Mouse (Mus musculus) heart, postnatal 0 days (tissue): ENCODE data around the gene Hoxc8. TPM values are rescaled to one million over a fixed set of nuclear protein-coding genes. Genes with fewer than 3 reads are reported as not detected.

ENCODE experiments used
- ATAC-seq: fragments of 200-750 bp; cut with Nextera tagmentation; 2 replicates; pipeline ENCODE4 v1.8.0; 2017; ENCODE audit warnings: low read depth, moderate number of reproducible peaks, moderate library complexity; ENCODE audit not compliant: insufficient read depth
- DNase-seq: peaks from one replicate; pipeline ENCODE4 v3.0.0-alpha.2; 2016; ENCODE audit warnings: low spot score
- H3K27ac ChIP-seq: fragments of 300-500 bp; sonication (generic); 2 replicates; pipeline ENCODE4 v1.5.1; 2014; ENCODE audit warnings: low read depth, mild to moderate bottlenecking
- H3K27me3 ChIP-seq: fragments of 300-500 bp; sonication (generic); 2 replicates; pipeline ENCODE4 v1.6.1; 2014; ENCODE audit warnings: low read length, mixed read lengths; ENCODE audit not compliant: control insufficient read depth, insufficient read depth
- H3K36me3 ChIP-seq: fragments of 300-500 bp; sonication (generic); replicated peaks from 2 replicates; pipeline ENCODE4 v1.6.1; 2014; ENCODE audit warnings: low read length, mixed read lengths; ENCODE audit not compliant: control insufficient read depth, insufficient read depth
- H3K4me1 ChIP-seq: fragments of 300-500 bp; sonication (generic); 2 replicates; pipeline ENCODE4 v1.6.1; 2014; ENCODE audit warnings: antibody characterized with exemption; ENCODE audit not compliant: control insufficient read depth, insufficient read depth
- H3K4me2 ChIP-seq: fragments of 300-500 bp; sonication (generic); 2 replicates; pipeline ENCODE4 v1.6.1; 2014; ENCODE audit warnings: low read depth, mild to moderate bottlenecking, low read length, moderate library complexity
- H3K4me3 ChIP-seq: fragments of 300-500 bp; sonication (generic); 2 replicates; pipeline ENCODE4 v1.5.1; 2014; ENCODE audit warnings: low read depth, low read length
- H3K9ac ChIP-seq: fragments of 300-500 bp; sonication (generic); replicated peaks from 2 replicates; pipeline ENCODE4 v1.6.1; 2014; ENCODE audit warnings: low read depth, low read length, mixed read lengths
- H3K9me3 ChIP-seq: fragments of 300-500 bp; sonication (generic); replicated peaks from 2 replicates; pipeline ENCODE4 v1.6.1; 2016; ENCODE audit warnings: low read length; ENCODE audit not compliant: control insufficient read depth
- CTCF ChIP-seq: IDR thresholded peaks from 2 replicates; pipeline ENCODE4 v1.5.1; 2016; ENCODE audit warnings: antibody characterized with exemption, control low read depth, low read depth
- EP300 ChIP-seq: IDR thresholded peaks from 2 replicates; pipeline ENCODE4 v1.6.1; 2016; ENCODE audit warnings: antibody characterized with exemption, low read depth
- WGBS: fragments of 180-500 bp; shearing (Covaris S2); extraction: QIAGEN DNeasy Blood & Tissue Kit; methylation state at CpG from one replicate; pipeline ENCODE4 v1.1.7; 2014; 5-methylcytosine and 5-hydroxymethylcytosine counted together
- polyA plus RNA-seq: library from polyadenylated mRNA; unstranded; fragments of >200 nt; fragmentation: Nextera tagmentation; extraction: Ambion mirVana; gene quantifications from 2 replicates; pipeline ENCODE4 v1.2.1, GENCODE M21; 2015
- total RNA-seq: library from RNA; depleted of rRNA; stranded (reverse); fragments of >200 nt; gene quantifications from 2 replicates; pipeline ENCODE4 v1.2.3, GENCODE M21; 2014; ENCODE audit warnings: low replicate concordance

The Hoxc8 gene
- total and polyA plus RNA-seq, 2 experiments from 2014 or later = not detected

GRCm38 (mm10) chr15:102955833-102956640 lies 34.4 kb upstream of the Hoxc8 start:
- no peak overlapping the region for H3K27ac ChIP-seq
- no peak for DNase-seq
- H3K4me1 ChIP-seq = no peaks in the 10 kb centered on the region
- no peak overlapping the region for H3K4me2 ChIP-seq
- H3K27me3 ChIP-seq = peaks cover 98% of the 10 kb centered on the region
- no peak overlapping the region; the same call in 1 of the 2 replicates for H3K4me3 ChIP-seq
- WGBS = under 1% methylated on average over 33 of the region's 40 CpGs
- ATAC-seq = no peak
- H3K36me3 ChIP-seq = no peaks in the 10 kb centered on the region
- H3K9ac ChIP-seq = no peak overlapping the region
- TF ChIP-seq EP300 = no peak
- H3K9me3 ChIP-seq = no peaks in the 10 kb centered on the region

- Histone ChIP-seq H3K9me3 (no peaks in the 10 kb centered on the region), H3K4me3 (no peak overlapping the region), H3K9ac (no peak overlapping the region), H3K4me2 (no peak overlapping the region), H3K27ac (no peak overlapping the region), H3K27me3 (peaks cover 98% of the 10 kb centered on the region), H3K36me3 (no peaks in the 10 kb centered on the region), H3K4me1 (no peaks in the 10 kb centered on the region)
- DNase-seq (no peak), ATAC-seq (no peak)
- WGBS = under 1% methylated on average over 12 of the region's 12 CpGs
- TF ChIP-seq CTCF = no peak
- no peak for TF ChIP-seq EP300
Observed at GRCm38 (mm10) chr15:102956906-102957305, 33.5 kb upstream of the Hoxc8 start.

- peaks cover 97% of the 10 kb centered on the region for H3K27me3 ChIP-seq
- no peak overlapping the region for H3K4me2 ChIP-seq
- no peaks in the 10 kb centered on the region for H3K9me3 ChIP-seq
- 1% methylated on average over 13 of the region's 13 CpGs for WGBS
- ATAC-seq (no peak), DNase-seq (no peak)
- no peak overlapping the region for H3K4me3 ChIP-seq
- TF ChIP-seq EP300 (no peak), CTCF (no peak)
- H3K9ac ChIP-seq = no peak overlapping the region
- H3K27ac ChIP-seq = no peak overlapping the region
- H3K36me3 ChIP-seq = no peaks in the 10 kb centered on the region
- no peaks in the 10 kb centered on the region for H3K4me1 ChIP-seq
Observed at GRCm38 (mm10) chr15:102959663-102960191, 30.7 kb upstream of the Hoxc8 start.

GRCm38 (mm10) chr15:102961728-102962127 lies 28.7 kb upstream of the Hoxc8 start:
- H3K27ac ChIP-seq = no peak overlapping the region
- no peaks in the 10 kb centered on the region for H3K9me3 ChIP-seq
- H3K4me1 ChIP-seq = no peaks in the 10 kb centered on the region
- WGBS = 3% methylated on average over 6 of the region's 6 CpGs
- H3K4me2 ChIP-seq = no peak overlapping the region
- no peak for TF ChIP-seq EP300
- no peak for TF ChIP-seq CTCF
- peaks cover 98% of the 10 kb centered on the region for H3K27me3 ChIP-seq
- ATAC-seq (no peak), DNase-seq (no peak)
- no peaks in the 10 kb centered on the region for H3K36me3 ChIP-seq
- no peak overlapping the region for H3K4me3 ChIP-seq
- no peak overlapping the region for H3K9ac ChIP-seq

- Histone ChIP-seq H3K27me3 (peaks cover 98% of the 10 kb centered on the region), H3K9me3 (no peaks in the 10 kb centered on the region), H3K4me3 (no peak overlapping the region), H3K4me2 (no peak overlapping the region), H3K36me3 (no peaks in the 10 kb centered on the region), H3K27ac (no peak overlapping the region), H3K4me1 (no peaks in the 10 kb centered on the region), H3K9ac (no peak overlapping the region)
- ATAC-seq (no peak), DNase-seq (no peak)
- WGBS = 2% methylated on average over 13 of the region's 13 CpGs
- TF ChIP-seq EP300 = no peak
- no peak for TF ChIP-seq CTCF
Observed at GRCm38 (mm10) chr15:102962492-102962891, 27.9 kb upstream of the Hoxc8 start.
